Mouse (Mus musculus) liver, embryonic 14.5 days (tissue): ENCODE results near the gene Tyw1.

Experiments used
- CTCF ChIP-seq: IDR thresholded peaks from 2 replicates; pipeline ENCODE4 v1.5.1; 2016; ENCODE audit warnings: antibody characterized with exemption, low read depth, control low read depth
- EP300 ChIP-seq: IDR thresholded peaks from 2 replicates; pipeline ENCODE4 v1.6.1; 2016; ENCODE audit warnings: antibody characterized with exemption, low read depth

GRCm38 (mm10) chr5:130292976-130293375, 37.6 kb downstream of the Tyw1 start:
- TF ChIP-seq CTCF (no peak), EP300 (no peak)
